Mouse (Mus musculus) G1E (cell line): ENCODE measurements at regions not wholly inside any gene's neighbourhood (a gene's known extent, or its start where the extent isn't known, plus 50 kb on each side); places are given as distances from the start of the nearest gene placed in this dataset.

ENCODE experiments used
- ATAC-seq: 2 replicates; pipeline ENCODE4 v1.8.0; 2016; ENCODE audit warnings: mild to moderate bottlenecking; ENCODE audit not compliant: insufficient number of reproducible peaks, poor library complexity, low FRiP score, severe bottlenecking; ENCODE audit errors: extremely low read depth
- DNase-seq: peaks from one replicate; pipeline ENCODE4 v3.0.0; 2012; ENCODE audit warnings: low spot score
- H3K27me3 ChIP-seq: 2 replicates; pipeline ENCODE4 v1.6.1; 2012; ENCODE audit warnings: mild to moderate bottlenecking, low read length, inconsistent platforms; ENCODE audit not compliant: insufficient read depth
- H3K36me3 ChIP-seq: replicated peaks from 2 replicates; pipeline ENCODE3; 2012; ENCODE audit warnings: mild to moderate bottlenecking, inconsistent platforms
- H3K4me1 ChIP-seq: 2 replicates; pipeline ENCODE4 v1.6.1; 2012; ENCODE audit warnings: low read depth, low read length, inconsistent platforms, mixed read lengths; ENCODE audit not compliant: insufficient read depth
- H3K4me3 ChIP-seq: 2 replicates; pipeline ENCODE4 v1.5.1; 2012; ENCODE audit warnings: low read depth, mild to moderate bottlenecking, inconsistent platforms, low read length, moderate library complexity, mixed read lengths
- H3K9me3 ChIP-seq: replicated peaks from 2 replicates; pipeline ENCODE4 v1.6.1; 2012; ENCODE audit warnings: inconsistent platforms
- CTCF ChIP-seq: IDR thresholded peaks from 2 replicates; pipeline ENCODE4 v1.5.1; 2012; ENCODE audit warnings: low read depth, low read length, inconsistent platforms, mixed read lengths
- GATA1 ChIP-seq: IDR thresholded peaks from 2 replicates; pipeline ENCODE4 v1.6.1; 2012; ENCODE audit warnings: borderline replicate concordance, low read length, inconsistent platforms, mixed read lengths
- GATA2 ChIP-seq: IDR thresholded peaks from 2 replicates; pipeline ENCODE4 v1.6.1; 2012; ENCODE audit warnings: low read depth, low read length, inconsistent platforms, borderline replicate concordance
- POLR2AphosphoS5 ChIP-seq: IDR thresholded peaks from 2 replicates; pipeline ENCODE4 v1.6.1; 2012; ENCODE audit warnings: low read depth, low read length, inconsistent platforms; ENCODE audit not compliant: insufficient replicate concordance
- TAL1 ChIP-seq: conservative IDR thresholded peaks from 2 replicates; pipeline ENCODE4 v1.6.1; 2012; ENCODE audit warnings: low read depth, low read length, inconsistent platforms, mixed read lengths

- H3K4me3 ChIP-seq, result peak overlapping the region; percentile 23; the same call in 1 of the 2 replicates
- H3K9me3 ChIP-seq, result no peaks in the 10 kb centered on the region
- peaks cover 64% of the 10 kb centered on the region for H3K27me3 ChIP-seq
- peaks cover 27% of the 10 kb centered on the region for H3K4me1 ChIP-seq
- ATAC-seq (peak; percentile 85), DNase-seq (peak; percentile 58)
- TF ChIP-seq TAL1 (no peak), POLR2AphosphoS5 (no peak), GATA1 (no peak), CTCF (0 out of 2 replicates have a peak, but pooled peaks have one; percentile 51), GATA2 (no peak)
- no peaks in the 10 kb centered on the region for H3K36me3 ChIP-seq
Measured at GRCm38 (mm10) chr5:74943737-74944403, 100.7 kb downstream of the Chic2 start.

- no peaks in the 10 kb centered on the region for H3K36me3 ChIP-seq
- no peaks in the 10 kb centered on the region for H3K9me3 ChIP-seq
- no peak for DNase-seq
- H3K4me3 ChIP-seq, result no peak overlapping the region
- ATAC-seq, result no peak
- peaks cover 13% of the 10 kb centered on the region for H3K4me1 ChIP-seq
- TF ChIP-seq TAL1, result no peak
- TF ChIP-seq GATA2, result no peak
- no peak for TF ChIP-seq GATA1
- no peak for TF ChIP-seq CTCF
- peaks cover 60% of the 10 kb centered on the region for H3K27me3 ChIP-seq
Measured at GRCm38 (mm10) chr5:74941426-74941825, 103.1 kb downstream of the Chic2 start.

- Histone ChIP-seq H3K27me3 (peaks cover 46% of the 10 kb centered on the region), H3K4me1 (peaks cover 10% of the 10 kb centered on the region), H3K9me3 (no peaks in the 10 kb centered on the region), H3K36me3 (no peaks in the 10 kb centered on the region), H3K4me3 (no peak overlapping the region)
- TF ChIP-seq GATA1 (no peak), TAL1 (no peak), POLR2AphosphoS5 (no peak), GATA2 (no peak), CTCF (no peak)
- DNase-seq (no peak), ATAC-seq (no peak)
Measured at GRCm38 (mm10) chr5:74937416-74937940, 107.1 kb downstream of the Chic2 start.

GRCm38 (mm10) chr5:74936087-74936486, 108.5 kb downstream of the Chic2 start:
- H3K9me3 ChIP-seq, result no peaks in the 10 kb centered on the region
- TF ChIP-seq GATA2 (no peak), CTCF (no peak), POLR2AphosphoS5 (no peak), TAL1 (no peak), GATA1 (no peak)
- H3K27me3 ChIP-seq, result peaks cover 39% of the 10 kb centered on the region
- peaks cover 20% of the 10 kb centered on the region for H3K4me1 ChIP-seq
- ATAC-seq, result no peak
- no peak overlapping the region for H3K4me3 ChIP-seq
- DNase-seq, result no peak
- no peaks in the 10 kb centered on the region for H3K36me3 ChIP-seq

- Histone ChIP-seq H3K4me1 (peaks cover 24% of the 10 kb centered on the region), H3K27me3 (peaks cover 38% of the 10 kb centered on the region), H3K36me3 (no peaks in the 10 kb centered on the region), H3K9me3 (no peaks in the 10 kb centered on the region), H3K4me3 (no peak overlapping the region)
- ATAC-seq, result no peak
- DNase-seq, result no peak
- TF ChIP-seq GATA2, result no peak
- TF ChIP-seq CTCF, result no peak
- no peak for TF ChIP-seq TAL1
- TF ChIP-seq GATA1, result no peak
- TF ChIP-seq POLR2AphosphoS5, result no peak
Measured at GRCm38 (mm10) chr5:74935676-74936075, 108.9 kb downstream of the Chic2 start.

- DNase-seq, result no peak
- Histone ChIP-seq H3K4me3 (no peak overlapping the region), H3K36me3 (no peaks in the 10 kb centered on the region), H3K9me3 (no peaks in the 10 kb centered on the region), H3K4me1 (peaks cover 30% of the 10 kb centered on the region), H3K27me3 (peaks cover 23% of the 10 kb centered on the region)
- no peak for ATAC-seq
- TF ChIP-seq GATA1 (no peak), POLR2AphosphoS5 (no peak), GATA2 (no peak), CTCF (no peak), TAL1 (no peak)
Measured at GRCm38 (mm10) chr5:74933276-74933675, 111.3 kb downstream of the Chic2 start.
